In the genomic region with DNA sequence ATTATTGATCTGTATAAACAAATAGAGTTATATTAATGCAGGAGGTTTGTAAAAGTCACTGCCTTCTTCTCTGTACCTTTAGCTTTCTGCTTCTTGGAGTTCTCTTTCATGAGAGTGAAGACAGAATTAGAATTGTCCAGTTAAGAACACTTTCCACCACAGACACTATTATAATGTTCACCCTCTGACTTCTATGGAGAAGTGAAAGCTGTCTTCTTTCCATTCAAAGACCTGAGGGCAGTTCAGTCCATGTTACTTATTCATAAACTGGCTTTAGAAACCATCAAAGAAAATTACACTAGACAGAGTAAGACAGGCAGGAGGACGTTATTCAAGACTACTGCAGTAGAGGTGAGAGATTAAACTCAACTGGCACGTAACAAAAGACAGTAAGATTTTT, we compare ENCODE assay signal across 1 mouse cellular context.
TF ChIP-seq lines count a peak whose summit lies in the region.

No protein-coding gene starts in this region.

TF ChIP-seq in CH12.LX, 34 proteins besides CTCF, POLR2A, EP300 and RAD21 (continued from another document):
- no peak for TF ChIP-seq MXI1 (IDR thresholded peaks at IDR 0.05; ENCODE audit: low read depth, low read length)
- TF ChIP-seq ZC3H11A (IDR thresholded peaks at IDR 0.05; ENCODE audit: low read depth, low read length), result no peak
- no peak for TF ChIP-seq KAT2A (IDR thresholded peaks at IDR 0.05; ENCODE audit: insufficient replicate concordance, low read length)
- TF ChIP-seq ELF1 (IDR thresholded peaks at IDR 0.05; ENCODE audit: low read depth, low read length), result no peak
- TF ChIP-seq PAX5 (IDR thresholded peaks at IDR 0.05; ENCODE audit: low read length), result no peak
- TF ChIP-seq CHD2 (IDR thresholded peaks at IDR 0.05; ENCODE audit: low read length), result 0 out of 2 replicates have a peak, but pooled peaks have one; percentile 54
- 0 out of 2 replicates have a peak, but pooled peaks have one; percentile 28 for TF ChIP-seq MAFK (IDR thresholded peaks at IDR 0.05; ENCODE audit: insufficient replicate concordance, low read length)
- TF ChIP-seq ZKSCAN1 (IDR thresholded peaks at IDR 0.05; ENCODE audit: borderline replicate concordance, low read depth, low read length), result no peak
- TF ChIP-seq UBTF (IDR thresholded peaks at IDR 0.05; ENCODE audit: low read depth, low read length), result no peak
- peak; percentile 97 for TF ChIP-seq IRF4 (IDR thresholded peaks at IDR 0.05; ENCODE audit: low read depth, low read length)
- TF ChIP-seq JUND (conservative IDR thresholded peaks at IDR 0.05; ENCODE audit: low read depth, low read length), result no peak
- no peak for TF ChIP-seq ZNF384 (IDR thresholded peaks at IDR 0.05; ENCODE audit: low read depth, low read length)
- TF ChIP-seq BHLHE40 (IDR thresholded peaks at IDR 0.05; ENCODE audit: low read depth, low read length), result no peak
